Mouse (Mus musculus): ENCODE results near the gene Ccdc124. TPM values are rescaled to one million over a fixed set of nuclear protein-coding genes. Genes with fewer than 3 reads are reported as not detected.

The Ccdc124 gene
- 10 to 100 TPM; 37.5 to 40.1 TPM for total RNA-seq (2021)
- long read RNA-seq, experiment 1, transcript Ccdc124-201 (5 exons, 1,356 nt): major isoform, 35 of 44 reads
- long read RNA-seq, experiment 1, partial matches to known transcripts: 8 of 44 reads
- long read RNA-seq, experiment 1, other reads (novel, unspliced or antisense): 1 of 44 reads
- long read RNA-seq, experiment 2, transcript Ccdc124-201 (5 exons, 1,356 nt): major isoform, 41 of 50 reads
- long read RNA-seq, experiment 2, partial matches to known transcripts: 5 of 50 reads
- long read RNA-seq, experiment 2, other reads (novel, unspliced or antisense): 4 of 50 reads

- DNase-seq (ENCODE audit: low spot score in 2 of 2): peak; percentile 95 to 96
These were observed at the start of gene Ccdc124 for GRCm38 (mm10) chr8:70873364-70873985. Ccdc124 (minus strand) TSS chr8:70873935.

- no peak for DNase-seq (ENCODE audit: low spot score in 2 of 2)
These were observed 46.6 kb upstream of the Ccdc124 start for GRCm38 (mm10) chr8:70920049-70920922.

- no peak for DNase-seq (ENCODE audit: low spot score in 2 of 2)
These were observed 41.0 kb upstream of the Ccdc124 start for GRCm38 (mm10) chr8:70914704-70915103.

- no peak for DNase-seq (ENCODE audit: low spot score in 2 of 2)
These were observed 39.8 kb upstream of the Ccdc124 start for GRCm38 (mm10) chr8:70913523-70913922.

- peak in 1 of 2 experiments; percentile 46 for DNase-seq (ENCODE audit: low spot score in 2 of 2)
These were observed 39.2 kb upstream of the Ccdc124 start for GRCm38 (mm10) chr8:70912955-70913354.

GRCm38 (mm10) chr8:70911596-70911995 is 37.9 kb upstream of the Ccdc124 start:
- no peak for DNase-seq (ENCODE audit: low spot score in 2 of 2)

- DNase-seq (ENCODE audit: low spot score in 2 of 2): no peak
These were observed 33.8 kb upstream of the Ccdc124 start for GRCm38 (mm10) chr8:70907518-70907917.

- peak; percentile 58 to 82 for DNase-seq (ENCODE audit: low spot score in 2 of 2)
These were observed 32.3 kb upstream of the Ccdc124 start, which contains the start of gene Map1s for GRCm38 (mm10) chr8:70905831-70906736. Map1s (plus strand) TSS chr8:70905932.

- no peak for DNase-seq (ENCODE audit: low spot score in 2 of 2)
These were observed 31.7 kb upstream of the Ccdc124 start for GRCm38 (mm10) chr8:70905463-70905830.

- DNase-seq (ENCODE audit: low spot score in 2 of 2): no peak
These were observed 30.8 kb upstream of the Ccdc124 start for GRCm38 (mm10) chr8:70904532-70904931.

- DNase-seq (ENCODE audit: low spot score in 2 of 2): no peak
These were observed 29.8 kb upstream of the Ccdc124 start for GRCm38 (mm10) chr8:70903582-70903981.

- no peak for DNase-seq (ENCODE audit: low spot score in 2 of 2)
These were observed 29.4 kb upstream of the Ccdc124 start for GRCm38 (mm10) chr8:70903112-70903511.

GRCm38 (mm10) chr8:70902211-70902610 is 28.5 kb upstream of the Ccdc124 start:
- DNase-seq (ENCODE audit: low spot score in 2 of 2): no peak

GRCm38 (mm10) chr8:70900872-70901387 is 27.2 kb upstream of the Ccdc124 start:
- no peak for DNase-seq (ENCODE audit: low spot score in 2 of 2)

- DNase-seq (ENCODE audit: low spot score in 2 of 2): no peak
These were observed 25.5 kb upstream of the Ccdc124 start for GRCm38 (mm10) chr8:70899226-70899625.

GRCm38 (mm10) chr8:70898661-70899198 is 25.0 kb upstream of the Ccdc124 start:
- no peak for DNase-seq (ENCODE audit: low spot score in 2 of 2)

GRCm38 (mm10) chr8:70897681-70898413 is 24.1 kb upstream of the Ccdc124 start:
- peak; percentile 66 to 83 for DNase-seq (ENCODE audit: low spot score in 2 of 2)

- DNase-seq (ENCODE audit: low spot score in 2 of 2): peak; percentile 83 to 92
These were observed 23.4 kb upstream of the Ccdc124 start, which contains the start of gene Rpl18a for GRCm38 (mm10) chr8:70897021-70897680. Rpl18a (minus strand) TSS chr8:70897412.
